Comparison of ENCODE assay signal across 22 mouse cellular contexts in genomic region chr11:116065345-116065744, GRCm38 (mm10).
"Had no signal": no experiment of that assay in that cellular context is flagged by ENCODE, and none has a peak within 500 bp of the region (broad histone marks: within the 10 kb centered on the region; RNA-seq: fewer than 3 reads in every experiment).

No protein-coding gene starts in this region.

- H3K9me3 ChIP-seq: limb, embryonic 10.5 days; limb, embryonic 13.5 days; liver, embryonic 12.5 days; liver, embryonic 15.5 days; lung, embryonic 15.5 days; megakaryocyte, embryonic 14.5 days; midbrain, embryonic 10.5 days; midbrain, embryonic 13.5 days; neural tube, embryonic 13.5 days; stomach, embryonic 15.5 days had no signal

- ATAC-seq: liver, embryonic 12.5 days; midbrain, embryonic 13.5 days; midbrain, embryonic 16.5 days had no signal

- H3K9ac ChIP-seq: liver, embryonic 12.5 days; liver, embryonic 15.5 days; lung, embryonic 15.5 days; midbrain, embryonic 13.5 days; neural tube, embryonic 13.5 days; stomach, embryonic 15.5 days had no signal

- H3K27ac ChIP-seq: limb, embryonic 10.5 days; limb, embryonic 13.5 days; liver, embryonic 12.5 days; liver, embryonic 15.5 days; lung, embryonic 15.5 days; midbrain, embryonic 13.5 days; neural tube, embryonic 13.5 days; stomach, embryonic 15.5 days had no signal

- H3K4me2 ChIP-seq: limb, embryonic 13.5 days; liver, embryonic 12.5 days; liver, embryonic 15.5 days; lung, embryonic 15.5 days; midbrain, embryonic 13.5 days; neural tube, embryonic 13.5 days; stomach, embryonic 15.5 days had no signal

- H3K4me1 ChIP-seq: limb, embryonic 13.5 days; liver, embryonic 15.5 days; lung, embryonic 15.5 days; midbrain, embryonic 13.5 days; neural tube, embryonic 13.5 days; stomach, embryonic 15.5 days had no signal

- H3K4me3 ChIP-seq: limb, embryonic 10.5 days; limb, embryonic 13.5 days; liver, embryonic 12.5 days; liver, embryonic 15.5 days; lung, embryonic 15.5 days; megakaryocyte, embryonic 14.5 days; midbrain, embryonic 10.5 days; midbrain, embryonic 13.5 days; myocyte; neural tube, embryonic 13.5 days; stomach, embryonic 15.5 days had no signal

- DNase-seq: kidney, adult 9 months; kidney, postnatal 14 days; liver; lung, adult 18-20 months; lung, postnatal 10 days; lung, postnatal 36 days; retina, postnatal 1 day; right cerebral cortex, postnatal 25 days; spleen, adult 18-20 months; thymus, postnatal 25 days had no signal

- H3K27me3 ChIP-seq: limb, embryonic 13.5 days; liver, embryonic 12.5 days; liver, embryonic 15.5 days; lung, embryonic 15.5 days; megakaryocyte, embryonic 14.5 days; midbrain, embryonic 13.5 days; neural tube, embryonic 13.5 days; stomach, embryonic 15.5 days had no signal
